Mouse (Mus musculus): Measurements from ENCODE around the gene Fam184a. TPM values are rescaled to one million over a fixed set of nuclear protein-coding genes. Genes with fewer than 3 reads are reported as not detected.
A peak's percentile ranks its signal among the peaks of the same experiment; 100 is the strongest.
"Not testable (repeated sequence)": the region's sequence is repeated elsewhere in the genome, so short reads cannot be mapped to it uniquely, and the experiment has no call there.

The Fam184a gene
- polyA plus RNA-seq, 1 experiment from 2014 or later: 10.3 TPM

GRCm38 (mm10) chr10:53641507-53641906 lies 109.4 kb downstream of the Fam184a start:
- in situ Hi-C loops (cut with MboI; ENCODE audit: low pct_unique_long_range_greater_than_20kb): loop anchor here (25.0 kb wide), 1 partner anchor 421 kb away; no protein-coding TSS in a partner anchor
- POLR2A ChIA-PET: no interaction called here
- ATAC-seq (peak; percentile 74), DNase-seq (ENCODE audit: low read depth, low spot score) (no peak)
- CTCF ChIA-PET: interaction anchor here (0.6 to 2.3 kb wide), 13 partner anchors 9 to 161 kb away, joined by 3 to 19 read pairs (median 3); no protein-coding TSS in a partner anchor
- TF ChIP-seq CTCF (IDR thresholded peaks at IDR 0.05): peak; percentile 85
- H3K27me3 ChIP-seq: peaks cover 36% of the 10 kb centered on the region

- no peak for TF ChIP-seq CTCF (IDR thresholded peaks at IDR 0.05)
- ChIA-PET POLR2A (no interaction called here), CTCF (no interaction called here)
- peaks cover 48% of the 10 kb centered on the region for H3K27me3 ChIP-seq
- in situ Hi-C loops (cut with MboI; ENCODE audit: low pct_unique_long_range_greater_than_20kb): loop anchor here (25.0 kb wide), 1 partner anchor 427 kb away; no protein-coding TSS in a partner anchor
- no peak for DNase-seq (ENCODE audit: low read depth, low spot score)
- ATAC-seq: no peak
These were observed 115.5 kb downstream of the Fam184a start for GRCm38 (mm10) chr10:53635246-53635971.

DNA sequence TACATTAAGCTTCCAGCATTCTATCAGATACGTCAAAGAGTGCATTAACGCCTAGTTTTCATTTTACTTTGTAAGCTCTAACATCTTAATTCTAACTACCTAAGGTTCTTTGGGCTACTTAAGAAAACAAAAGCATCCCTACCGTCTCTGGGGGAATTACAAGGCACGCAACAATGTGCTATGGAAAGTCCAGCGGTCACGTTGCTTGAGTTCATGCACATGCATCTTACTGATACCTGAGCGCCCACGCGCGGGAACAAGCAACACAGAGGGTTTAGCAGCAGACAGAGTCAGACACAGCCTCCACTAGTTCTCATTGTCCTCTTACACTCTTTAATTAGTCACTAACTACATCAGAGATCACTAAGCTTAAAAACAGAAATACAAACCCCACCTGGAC lies 116.8 kb downstream of the Fam184a start:
- peaks cover 44% of the 10 kb centered on the region for H3K27me3 ChIP-seq
- ChIA-PET CTCF (no interaction called here), POLR2A (no interaction called here)
- no peak for DNase-seq (ENCODE audit: low read depth, low spot score)
- no peak for ATAC-seq
- TF ChIP-seq CTCF (IDR thresholded peaks at IDR 0.05): no peak
- in situ Hi-C loops (cut with MboI; ENCODE audit: low pct_unique_long_range_greater_than_20kb): loop anchor here (5.0 to 25.0 kb wide), 2 partner anchors 163 to 428 kb away; no protein-coding TSS in a partner anchor

GRCm38 (mm10) chr10:53630339-53630738 lies 120.6 kb downstream of the Fam184a start, which contains the start of gene Mcm9:
Gene Mcm9 (minus strand): TSS chr10:53630439.
- ATAC-seq; DNase-seq (ENCODE audit: low read depth, low spot score); POLR2A ChIA-PET: not testable (repeated sequence)
- CTCF ChIA-PET: interaction anchor here (0.7 to 1.9 kb wide), 2 partner anchors 29 to 30 kb away, joined by 3 to 7 read pairs; no protein-coding TSS in a partner anchor
- in situ Hi-C loops (cut with MboI; ENCODE audit: low pct_unique_long_range_greater_than_20kb): loop anchor here (5.0 to 25.0 kb wide), 2 partner anchors 167 to 432 kb away; no protein-coding TSS in a partner anchor
- peaks cover 25% of the 10 kb centered on the region for H3K27me3 ChIP-seq

- in situ Hi-C loops (cut with MboI; ENCODE audit: low pct_unique_long_range_greater_than_20kb): loop anchor here (5.0 to 25.0 kb wide), 2 partner anchors 167 to 432 kb away; no protein-coding TSS in a partner anchor
- CTCF ChIA-PET: interaction anchor here (0.7 to 1.9 kb wide), 4 partner anchors 11 to 30 kb away, joined by 3 to 7 read pairs (median 3); no protein-coding TSS in a partner anchor
- TF ChIP-seq CTCF (IDR thresholded peaks at IDR 0.05): no peak
- peaks cover 22% of the 10 kb centered on the region for H3K27me3 ChIP-seq
- ATAC-seq: peak; percentile 96
- peak; percentile 76 for DNase-seq (ENCODE audit: low read depth, low spot score)
- POLR2A ChIA-PET: no interaction called here
These were observed 121.0 kb downstream of the Fam184a start for GRCm38 (mm10) chr10:53629918-53630250.

GRCm38 (mm10) chr10:53629247-53629917 lies 121.5 kb downstream of the Fam184a start:
- peaks cover 17% of the 10 kb centered on the region for H3K27me3 ChIP-seq
- ChIA-PET CTCF (interaction anchor here (0.8 to 1.9 kb wide), 3 partner anchors 10 to 28 kb away, joined by 3 to 7 read pairs (median 3); no protein-coding TSS in a partner anchor), POLR2A (no interaction called here)
- peak; percentile 88 for ATAC-seq
- in situ Hi-C loops (cut with MboI; ENCODE audit: low pct_unique_long_range_greater_than_20kb): loop anchor here (25.0 kb wide), 1 partner anchor 433 kb away; no protein-coding TSS in a partner anchor
- peak; percentile 47 for DNase-seq (ENCODE audit: low read depth, low spot score)
- TF ChIP-seq CTCF (IDR thresholded peaks at IDR 0.05): peak; percentile 65

GRCm38 (mm10) chr10:53615850-53616616 lies 134.9 kb downstream of the Fam184a start:
- H3K27me3 ChIP-seq: no peaks in the 10 kb centered on the region
- ChIA-PET POLR2A (interaction anchor here (0.7 kb wide), 1 partner anchor 12 kb away, joined by 3 read pairs; no protein-coding TSS in a partner anchor), CTCF (interaction anchor here (0.6 to 5.3 kb wide), 3 partner anchors 14 to 305 kb away, joined by 3 to 32 read pairs (median 5); partner anchors contain the start of gene Asf1a)
- no peak for DNase-seq (ENCODE audit: low read depth, low spot score)
- TF ChIP-seq CTCF (IDR thresholded peaks at IDR 0.05): no peak
- in situ Hi-C loops (cut with MboI; ENCODE audit: low pct_unique_long_range_greater_than_20kb): no loop called here
- ATAC-seq: no peak

GRCm38 (mm10) chr10:53613955-53614354 lies 137.0 kb downstream of the Fam184a start:
- no peak for TF ChIP-seq CTCF (IDR thresholded peaks at IDR 0.05)
- POLR2A ChIA-PET: interaction anchor here (1.8 kb wide), 1 partner anchor 10 kb away, joined by 5 read pairs; no protein-coding TSS in a partner anchor
- CTCF ChIA-PET: interaction anchor here (1.0 to 5.3 kb wide), 2 partner anchors 12 to 15 kb away, joined by 3 to 32 read pairs; no protein-coding TSS in a partner anchor
- ATAC-seq (no peak), DNase-seq (ENCODE audit: low read depth, low spot score) (no peak)
- in situ Hi-C loops (cut with MboI; ENCODE audit: low pct_unique_long_range_greater_than_20kb): no loop called here
- H3K27me3 ChIP-seq: no peaks in the 10 kb centered on the region

DNA sequence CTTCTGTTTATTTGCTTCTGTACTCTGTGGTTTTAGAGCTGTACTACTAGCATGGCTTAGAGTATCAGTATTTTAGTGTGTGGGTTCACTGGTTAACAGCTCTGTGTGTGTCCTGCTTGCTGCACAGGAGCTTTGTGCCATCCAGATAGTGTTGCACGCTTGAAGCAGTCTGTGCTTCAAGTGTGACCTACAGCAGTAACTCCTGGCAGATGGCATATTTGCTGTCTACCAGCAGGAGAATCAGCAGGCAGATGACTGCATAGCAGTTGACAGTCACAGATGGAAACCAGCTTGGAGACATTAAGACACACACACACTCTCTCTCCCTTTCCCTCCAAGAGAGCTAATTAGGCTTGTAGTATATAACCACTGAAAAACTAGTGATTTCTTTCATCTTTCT lies 138.8 kb downstream of the Fam184a start:
- no peak for DNase-seq (ENCODE audit: low read depth, low spot score)
- CTCF ChIA-PET: interaction anchor here (1.1 to 5.3 kb wide), 2 partner anchors 10 to 16 kb away, joined by 3 to 32 read pairs; no protein-coding TSS in a partner anchor
- POLR2A ChIA-PET: interaction anchor here (1.0 to 1.8 kb wide), 2 partner anchors 8 to 11 kb away, joined by 3 to 5 read pairs; no protein-coding TSS in a partner anchor
- no peak for TF ChIP-seq CTCF (IDR thresholded peaks at IDR 0.05)
- no peaks in the 10 kb centered on the region for H3K27me3 ChIP-seq
- in situ Hi-C loops (cut with MboI; ENCODE audit: low pct_unique_long_range_greater_than_20kb): no loop called here
- ATAC-seq: no peak
